Mouse (Mus musculus): ENCODE results near the gene Gm7954. TPM values are rescaled to one million over a fixed set of nuclear protein-coding genes. Genes with fewer than 3 reads are reported as not detected.
"Not testable (repeated sequence)": the region's sequence is repeated elsewhere in the genome, so short reads cannot be mapped to it uniquely, and the experiment has no call there.

The Gm7954 gene
- not detected in 2 replicates for polyA plus RNA-seq (2015; fragmentation: Nextera tagmentation; extraction: Ambion mirVana)

- ATAC-seq (ENCODE audit: insufficient number of reproducible peaks, low FRiP score, low TSS enrichment, low read depth); H3K4me2 ChIP-seq; H3K36me3 ChIP-seq; H3K9ac ChIP-seq; H3K27ac ChIP-seq; H3K9me3 ChIP-seq; H3K27me3 ChIP-seq; H3K4me3 ChIP-seq; H3K4me1 ChIP-seq: not testable (repeated sequence)
- WGBS = 92% methylated on average over 2 of the region's 2 CpGs
These were observed at the start of gene Gm7954 for GRCm38 (mm10) chr14:41453418-41453817. Gm7954 (minus strand) TSS chr14:41453518.

DNA sequence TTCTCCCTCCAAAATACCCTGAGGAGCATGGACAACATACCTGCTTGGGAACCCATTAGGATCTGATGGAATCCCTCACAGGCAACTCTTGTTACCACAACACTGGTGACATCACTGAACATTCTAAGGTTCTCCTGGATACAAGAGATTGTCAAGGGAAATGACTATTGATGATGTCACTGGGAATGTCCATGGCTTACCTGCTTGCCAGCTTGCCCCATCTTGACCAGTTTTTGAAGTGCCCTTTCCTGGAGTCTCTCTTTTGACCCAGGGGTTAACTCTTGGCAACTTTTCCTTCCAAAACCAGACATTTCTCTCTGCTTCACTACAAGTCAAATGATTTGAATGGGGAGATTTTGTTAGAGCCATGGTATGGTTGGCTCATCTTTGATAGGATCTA, 36.1 kb upstream of the Gm7954 start, which contains the start of gene Gm3486:
Gene Gm3486 (minus strand): TSS at position 101 of the 400 bp plus-strand sequence.
- ATAC-seq (ENCODE audit: insufficient number of reproducible peaks, low FRiP score, low TSS enrichment, low read depth); H3K4me3 ChIP-seq; H3K9ac ChIP-seq; H3K4me1 ChIP-seq; H3K36me3 ChIP-seq; H3K9me3 ChIP-seq; H3K27me3 ChIP-seq; H3K4me2 ChIP-seq; H3K27ac ChIP-seq: not testable (repeated sequence)

- H3K27me3 ChIP-seq; H3K4me3 ChIP-seq; H3K9me3 ChIP-seq; H3K27ac ChIP-seq; ATAC-seq (ENCODE audit: insufficient number of reproducible peaks, low FRiP score, low TSS enrichment, low read depth); H3K4me2 ChIP-seq; H3K9ac ChIP-seq; H3K36me3 ChIP-seq; H3K4me1 ChIP-seq: not testable (repeated sequence)
- 22% methylated on average over 11 of the region's 16 CpGs for WGBS
These were observed 27.8 kb downstream of the Gm7954 start for GRCm38 (mm10) chr14:41425393-41426075.

DNA sequence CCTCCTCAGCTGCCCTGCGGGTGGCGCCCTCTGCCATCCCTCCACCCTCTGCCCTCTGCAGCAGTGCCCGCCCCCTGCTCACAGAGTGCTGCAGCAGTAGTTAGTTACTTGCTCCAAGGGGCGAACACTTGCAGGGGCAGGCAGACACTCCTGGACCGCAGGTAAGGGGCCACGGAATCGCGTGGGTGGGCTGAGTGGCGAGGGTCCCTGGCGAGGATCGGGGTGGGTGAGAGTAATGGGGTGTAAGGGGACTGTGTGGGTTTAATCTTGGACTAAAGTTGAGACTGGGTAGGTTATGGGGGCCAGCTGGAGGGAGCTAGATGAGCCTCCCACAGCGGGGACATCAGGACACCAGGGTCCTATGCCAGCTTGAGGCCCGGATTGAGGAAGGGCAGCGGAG, 28.6 kb downstream of the Gm7954 start:
- H3K4me3 ChIP-seq; H3K9me3 ChIP-seq; H3K4me1 ChIP-seq; H3K4me2 ChIP-seq; H3K36me3 ChIP-seq; H3K9ac ChIP-seq; H3K27ac ChIP-seq; ATAC-seq (ENCODE audit: insufficient number of reproducible peaks, low FRiP score, low TSS enrichment, low read depth); H3K27me3 ChIP-seq: not testable (repeated sequence)
- 9% methylated on average over 14 of the region's 14 CpGs for WGBS

GRCm38 (mm10) chr14:41408181-41408580, 45.1 kb downstream of the Gm7954 start, which contains the start of gene Gm6482:
Gm6482 (minus strand) TSS chr14:41408281.
- H3K36me3 ChIP-seq; ATAC-seq (ENCODE audit: insufficient number of reproducible peaks, low FRiP score, low TSS enrichment, low read depth); H3K27me3 ChIP-seq; H3K4me1 ChIP-seq; H3K4me3 ChIP-seq; H3K9ac ChIP-seq; H3K27ac ChIP-seq; H3K9me3 ChIP-seq; H3K4me2 ChIP-seq: not testable (repeated sequence)
- 80% methylated on average over 1 of the region's 2 CpGs for WGBS

Other genes with a start within 250 kb of the Gm7954 start
- not detected in 2 replicates for gene Gm2832, start 174.7 kb downstream of the Gm7954 start, polyA plus RNA-seq (2015; fragmentation: Nextera tagmentation; extraction: Ambion mirVana)
- gene Gm5798, start 104.9 kb downstream of the Gm7954 start, polyA plus RNA-seq (2015; fragmentation: Nextera tagmentation; extraction: Ambion mirVana) = not detected in 2 replicates
- gene Gm7945, start 67.1 kb downstream of the Gm7954 start, polyA plus RNA-seq (2015; fragmentation: Nextera tagmentation; extraction: Ambion mirVana) = not detected in 2 replicates
- gene Gm6482, start 45.2 kb downstream of the Gm7954 start, polyA plus RNA-seq (2015; fragmentation: Nextera tagmentation; extraction: Ambion mirVana) = not detected in 2 replicates
- not detected in 2 replicates for gene Gm3486, start 36.0 kb upstream of the Gm7954 start, polyA plus RNA-seq (2015; fragmentation: Nextera tagmentation; extraction: Ambion mirVana)
- gene Gm7970, start 102.1 kb upstream of the Gm7954 start, polyA plus RNA-seq (2015; fragmentation: Nextera tagmentation; extraction: Ambion mirVana) = not detected in 2 replicates
- not detected in 2 replicates for gene 1700049E17Rik2, start 119.7 kb upstream of the Gm7954 start, polyA plus RNA-seq (2015; fragmentation: Nextera tagmentation; extraction: Ambion mirVana)
- gene Gm3072, start 171.1 kb upstream of the Gm7954 start, polyA plus RNA-seq (2015; fragmentation: Nextera tagmentation; extraction: Ambion mirVana) = not detected in 2 replicates
- gene Gm3676, start 193.0 kb upstream of the Gm7954 start, polyA plus RNA-seq (2015; fragmentation: Nextera tagmentation; extraction: Ambion mirVana) = not detected in 2 replicates
- gene Gm8068, start 248.4 kb upstream of the Gm7954 start, polyA plus RNA-seq (2015; fragmentation: Nextera tagmentation; extraction: Ambion mirVana) = not detected in 2 replicates

All from limb, embryonic 15.5 days (tissue).